ENCODE assay signal across 8 mouse cellular contexts in genomic region chr10:91170143-91170941, GRCm38 (mm10). TPM values are rescaled to one million over a fixed set of nuclear protein-coding genes. Genes with fewer than 3 reads are reported as not detected.
A peak's percentile ranks its signal among the peaks of the same experiment; 100 is the strongest.
DNase-seq lines count a peak whose midpoint lies in the region; ATAC-seq lines count a peak whose summit lies in the region.

No protein-coding gene starts in this region.

- H3K4me3 ChIP-seq in embryonic facial prominence, embryonic 13.5 days = peak overlapping the region; percentile 74
- peak overlapping the region; percentile 95 for H3K4me3 ChIP-seq in liver, embryonic 12.5 days
- peak overlapping the region; percentile 96 for H3K4me3 ChIP-seq in stomach, embryonic 14.5 days (ENCODE audit: low read depth, low read length)

- no peak for ATAC-seq in embryonic facial prominence, embryonic 13.5 days (ENCODE audit: insufficient number of reproducible peaks, insufficient read depth, low FRiP score, low TSS enrichment, low read depth)
- ATAC-seq in liver, embryonic 12.5 days = 0 out of 2 replicates have a peak, but pooled peaks have one; percentile 12
- peak; percentile 37; the same call in 1 of the 2 replicates for ATAC-seq in stomach, embryonic 14.5 days (ENCODE audit: insufficient number of reproducible peaks, insufficient read depth, low FRiP score, low read depth)

- no peaks in the 10 kb centered on the region for H3K9me3 ChIP-seq in embryonic facial prominence, embryonic 13.5 days
- no peaks in the 10 kb centered on the region for H3K9me3 ChIP-seq in liver, embryonic 12.5 days (replicated peaks)
- no peaks in the 10 kb centered on the region for H3K9me3 ChIP-seq in stomach, embryonic 14.5 days (ENCODE audit: control insufficient read depth, low read depth, low read length)

- H3K9ac ChIP-seq in embryonic facial prominence, embryonic 13.5 days = peak overlapping the region; percentile 98
- peak overlapping the region; percentile 100 for H3K9ac ChIP-seq in liver, embryonic 12.5 days
- H3K9ac ChIP-seq in stomach, embryonic 14.5 days (replicated peaks; ENCODE audit: low read depth, low read length) = peak overlapping the region; percentile 100

- H3K27me3 ChIP-seq in embryonic facial prominence, embryonic 13.5 days = no peaks in the 10 kb centered on the region
- no peaks in the 10 kb centered on the region for H3K27me3 ChIP-seq in liver, embryonic 12.5 days (replicated peaks)
- no peaks in the 10 kb centered on the region for H3K27me3 ChIP-seq in stomach, embryonic 14.5 days (ENCODE audit: control insufficient read depth, insufficient read depth, low read length)

- DNase-seq in 416B (ENCODE audit: low read depth) = peak; percentile 93
- peak; percentile 90 to 92 for DNase-seq in adrenal gland, postnatal 36 days
- DNase-seq in heart, adult 8-10 months (ENCODE audit: low spot score) = peak; percentile 86
- DNase-seq in kidney, adult 9 months = peak; percentile 84
- peak; percentile 94 for DNase-seq in naive thymus-derived CD4-positive, alpha-beta T cell, adult 2 months (ENCODE audit: low read depth)

- peak overlapping the region; percentile 100 for H3K27ac ChIP-seq in embryonic facial prominence, embryonic 13.5 days
- H3K27ac ChIP-seq in liver, embryonic 12.5 days = peak overlapping the region; percentile 98
- H3K27ac ChIP-seq in stomach, embryonic 14.5 days (ENCODE audit: low read length) = peak overlapping the region; percentile 100

- peak overlapping the region; percentile 73 for H3K4me2 ChIP-seq in embryonic facial prominence, embryonic 13.5 days
- H3K4me2 ChIP-seq in liver, embryonic 12.5 days = peak overlapping the region; percentile 89
- peak overlapping the region; percentile 53 for H3K4me2 ChIP-seq in stomach, embryonic 14.5 days (replicated peaks; ENCODE audit: low read depth, low read length)

- H3K4me1 ChIP-seq in embryonic facial prominence, embryonic 13.5 days = peaks cover 26% of the 10 kb centered on the region
- H3K4me1 ChIP-seq in liver, embryonic 12.5 days = peaks cover 57% of the 10 kb centered on the region
- peaks cover 15% of the 10 kb centered on the region for H3K4me1 ChIP-seq in stomach, embryonic 14.5 days (ENCODE audit: control insufficient read depth, insufficient read depth, low read length)

- WGBS in embryonic facial prominence, embryonic 13.5 days = under 1% methylated on average over 50 of the region's 50 CpGs
- 1% methylated on average over 50 of the region's 50 CpGs for WGBS in liver, embryonic 12.5 days (ENCODE audit: insufficient replicate concordance)
- WGBS in stomach, embryonic 14.5 days = under 1% methylated on average over 50 of the region's 50 CpGs

- peaks cover 8% of the 10 kb centered on the region for H3K36me3 ChIP-seq in embryonic facial prominence, embryonic 13.5 days
- peaks cover 40% of the 10 kb centered on the region for H3K36me3 ChIP-seq in liver, embryonic 12.5 days
- peaks cover 5% of the 10 kb centered on the region; the same call in 1 of the 2 replicates for H3K36me3 ChIP-seq in stomach, embryonic 14.5 days (ENCODE audit: control insufficient read depth, insufficient read depth, low read length)

RNA-seq across cellular contexts. Expression of gene Tmpo, which starts 10.8 kb away (rescaled TPM):
- 100 to 1,000 TPM in 1 of 2 experiments, 10 to 100 TPM in 1; 95.1 to 105 TPM for total RNA-seq in adrenal gland, postnatal 36 days (2021)
- polyA plus RNA-seq in embryonic facial prominence, embryonic 13.5 days (2015; fragmentation: Nextera tagmentation; extraction: Ambion mirVana) = 237 and 252 TPM in 2 replicates
- total RNA-seq in heart, adult 8-10 months (2022) = 10 to 100 TPM; 36.7 to 45.0 (median 41.1) TPM
- 215 and 229 TPM in 2 replicates for polyA plus RNA-seq in liver, embryonic 12.5 days (2016; fragmentation: Nextera tagmentation; extraction: Ambion mirVana)
- polyA plus RNA-seq in stomach, embryonic 14.5 days (2014; fragmentation: Nextera tagmentation; extraction: Ambion mirVana) = 236 and 261 TPM in 2 replicates

RNA-seq across cellular contexts. Expression of gene Slc25a3, which starts 46.5 kb away (rescaled TPM):
- 1,000 to 10,000 TPM; 1,091 to 1,914 TPM for total RNA-seq in adrenal gland, postnatal 36 days (2021)
- 402 and 411 TPM in 2 replicates for polyA plus RNA-seq in embryonic facial prominence, embryonic 13.5 days (2015; fragmentation: Nextera tagmentation; extraction: Ambion mirVana)
- 1,000 to 10,000 TPM; 2,608 to 2,760 (median 2,679) TPM for total RNA-seq in heart, adult 8-10 months (2022)
- polyA plus RNA-seq in liver, embryonic 12.5 days (2016; fragmentation: Nextera tagmentation; extraction: Ambion mirVana) = 282 and 297 TPM in 2 replicates
- 501 and 502 TPM in 2 replicates for polyA plus RNA-seq in stomach, embryonic 14.5 days (2014; fragmentation: Nextera tagmentation; extraction: Ambion mirVana)
